Mouse (Mus musculus) erythroblast, embryonic 14.5 days (primary cell): Measurements from ENCODE around the gene Btnl10. TPM values are rescaled to one million over a fixed set of nuclear protein-coding genes. Genes with fewer than 3 reads are reported as not detected.
"Not testable (repeated sequence)": the region's sequence is repeated elsewhere in the genome, so short reads cannot be mapped to it uniquely, and the experiment has no call there.

Experiments used
- H3K27me3 ChIP-seq: 2 replicates; pipeline ENCODE4 v1.6.1; 2012; ENCODE audit warnings: inconsistent platforms; ENCODE audit not compliant: control insufficient read depth
- H3K36me3 ChIP-seq: 2 replicates; pipeline ENCODE4 v1.6.1; 2012; ENCODE audit warnings: mild to moderate bottlenecking, inconsistent platforms; ENCODE audit not compliant: control insufficient read depth
- H3K4me1 ChIP-seq: 2 replicates; pipeline ENCODE4 v1.6.1; 2012; ENCODE audit warnings: inconsistent platforms; ENCODE audit not compliant: control insufficient read depth
- H3K4me3 ChIP-seq: replicated peaks from 2 replicates; pipeline ENCODE3; 2012; ENCODE audit warnings: moderate library complexity, mild to moderate bottlenecking, inconsistent platforms
- H3K9me3 ChIP-seq: 2 replicates; pipeline ENCODE4 v1.6.1; 2012; ENCODE audit warnings: low read length, inconsistent platforms, mixed read lengths; ENCODE audit not compliant: control insufficient read depth
- GATA1 ChIP-seq: IDR thresholded peaks from 2 replicates; pipeline ENCODE4 v1.6.1; 2012; ENCODE audit warnings: low read length, inconsistent platforms, mixed read lengths
- TAL1 ChIP-seq: IDR thresholded peaks from 3 replicates; pipeline ENCODE4 v1.6.1; 2012; ENCODE audit warnings: low read length, inconsistent platforms, mixed read lengths
- polyA plus RNA-seq: library from polyadenylated mRNA; stranded (reverse); fragments of >175 nt; gene quantifications from 2 replicates; pipeline ENCODE4 v1.2.3, GENCODE M21; 2012

Btnl10 gene
- polyA plus RNA-seq, 1 experiment = 3.5 TPM

- Histone ChIP-seq H3K27me3 (peaks cover 98% of the 10 kb centered on the region), H3K4me1 (peaks cover 21% of the 10 kb centered on the region), H3K36me3 (no peaks in the 10 kb centered on the region), H3K4me3 (no peak overlapping the region), H3K9me3 (0 out of 2 replicates have a peak, but pooled peaks cover 2% of the 10 kb centered on the region)
- TF ChIP-seq TAL1 (no peak), GATA1 (no peak)
Measured at GRCm38 (mm10) chr11:58947306-58947705, 29.6 kb downstream of the Btnl10 start.

GRCm38 (mm10) chr11:58947798-58948528 is 30.3 kb downstream of the Btnl10 start:
- Histone ChIP-seq H3K4me1 (peaks cover 24% of the 10 kb centered on the region), H3K4me3 (peak overlapping the region; percentile 63), H3K27me3 (peaks cover 98% of the 10 kb centered on the region), H3K9me3 (0 out of 2 replicates have a peak, but pooled peaks cover 2% of the 10 kb centered on the region), H3K36me3 (no peaks in the 10 kb centered on the region)
- TF ChIP-seq TAL1 (no peak), GATA1 (no peak)

GRCm38 (mm10) chr11:58948542-58949479 is 31.1 kb downstream of the Btnl10 start, which contains the start of gene Hist3h2ba:
Gene Hist3h2ba, plus strand, starts transcription at chr11:58948920.
- TF ChIP-seq GATA1 = peak; percentile 66
- TF ChIP-seq TAL1 = no peak
- H3K4me3 ChIP-seq = peak within 1 kb of the TSS; percentile 64
- H3K9me3 ChIP-seq = 0 out of 2 replicates have a peak, but pooled peaks cover 2% of the 10 kb centered on the region
- H3K4me1 ChIP-seq = peaks cover 31% of the 10 kb centered on the region
- H3K27me3 ChIP-seq = peaks cover 91% of the 10 kb centered on the region
- no peaks in the 10 kb centered on the region for H3K36me3 ChIP-seq

GRCm38 (mm10) chr11:58949480-58950431 is 32.0 kb downstream of the Btnl10 start:
- 0 out of 2 replicates have a peak, but pooled peaks cover 2% of the 10 kb centered on the region for H3K9me3 ChIP-seq
- peak overlapping the region; percentile 64 for H3K4me3 ChIP-seq
- TF ChIP-seq TAL1 (no peak), GATA1 (no peak)
- H3K27me3 ChIP-seq = peaks cover 81% of the 10 kb centered on the region
- peaks cover 31% of the 10 kb centered on the region for H3K4me1 ChIP-seq
- H3K36me3 ChIP-seq = peaks cover under 1% of the 10 kb centered on the region; the same call in 1 of the 2 replicates

GRCm38 (mm10) chr11:58951210-58951609 is 33.5 kb downstream of the Btnl10 start:
- peaks cover 36% of the 10 kb centered on the region for H3K4me1 ChIP-seq
- TF ChIP-seq GATA1 = no peak
- no peak for TF ChIP-seq TAL1
- H3K27me3 ChIP-seq = peaks cover 67% of the 10 kb centered on the region
- H3K9me3 ChIP-seq = 0 out of 2 replicates have a peak, but pooled peaks cover 2% of the 10 kb centered on the region
- peaks cover 14% of the 10 kb centered on the region for H3K36me3 ChIP-seq
- no peak overlapping the region for H3K4me3 ChIP-seq

- H3K9me3 ChIP-seq = 0 out of 2 replicates have a peak, but pooled peaks cover under 1% of the 10 kb centered on the region
- H3K36me3 ChIP-seq = peaks cover 37% of the 10 kb centered on the region
- peaks cover 43% of the 10 kb centered on the region for H3K27me3 ChIP-seq
- peak overlapping the region; percentile 84 for H3K4me3 ChIP-seq
- peaks cover 46% of the 10 kb centered on the region for H3K4me1 ChIP-seq
- TF ChIP-seq GATA1 (no peak), TAL1 (no peak)
Measured at GRCm38 (mm10) chr11:58953351-58954169, 35.9 kb downstream of the Btnl10 start.

- not testable (repeated sequence) for H3K9me3 ChIP-seq
- Histone ChIP-seq H3K4me1 (peaks cover 47% of the 10 kb centered on the region), H3K36me3 (peaks cover 40% of the 10 kb centered on the region), H3K4me3 (peak overlapping the region; percentile 86), H3K27me3 (peaks cover 38% of the 10 kb centered on the region)
Measured at GRCm38 (mm10) chr11:58954170-58954419, 36.4 kb downstream of the Btnl10 start.
